Mouse (Mus musculus) c-Kit-negative CD71-positive TER-119-positive erythroid progenitor cells, embryonic 14.5 days (primary cell): ENCODE measurements around the gene Emid1.

Source experiments
- DNase-seq: peaks from one replicate; pipeline ENCODE4 v3.0.0-alpha.2; 2013; ENCODE audit warnings: low read depth, low spot score

Emid1 gene

GRCm38 (mm10) chr11:5163421-5163820 lies 11.4 kb upstream of the Emid1 start:
- DNase-seq, result no peak

DNA sequence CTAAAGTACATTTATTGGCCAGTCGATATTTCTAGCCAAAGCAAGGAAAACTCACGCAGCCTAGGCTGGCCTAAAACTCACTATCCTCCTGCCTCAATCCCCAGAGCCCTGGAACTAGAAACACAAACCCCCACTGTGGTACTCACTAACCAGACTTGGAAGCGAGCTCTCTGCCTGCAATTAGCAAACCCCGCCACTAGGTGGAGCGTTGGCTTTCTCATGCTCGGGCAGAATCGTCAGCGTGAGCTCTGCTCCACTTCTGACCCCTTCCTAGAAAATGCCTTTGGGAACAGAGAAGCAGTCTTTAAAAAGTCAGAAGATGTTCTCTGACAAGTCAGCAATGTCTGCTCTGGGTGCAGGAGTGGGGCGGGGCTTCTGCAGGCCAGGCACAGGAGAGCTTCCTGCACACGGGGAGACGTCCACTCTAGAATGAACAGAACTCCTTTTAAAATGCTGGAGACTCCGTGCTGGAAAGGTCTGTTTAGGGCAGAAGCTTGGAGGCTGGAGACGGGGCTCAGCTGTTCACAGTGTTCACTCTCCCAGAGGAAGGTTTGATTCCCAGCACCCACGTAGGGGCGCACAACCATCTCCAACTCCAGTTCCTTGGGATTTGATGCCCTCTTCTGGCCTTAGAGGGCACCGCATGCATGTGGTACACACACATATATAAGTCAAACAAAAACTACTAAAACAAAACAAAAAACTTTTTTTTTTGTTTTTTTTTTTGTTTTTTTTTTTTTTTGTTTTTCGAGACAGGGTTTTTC lies 8.8 kb upstream of the Emid1 start:
- peak; percentile 25 for DNase-seq

GRCm38 (mm10) chr11:5158056-5158455 lies 6.0 kb upstream of the Emid1 start:
- no peak for DNase-seq

GRCm38 (mm10) chr11:5154961-5155805 lies 3.1 kb upstream of the Emid1 start:
- no peak for DNase-seq

- DNase-seq, result no peak
Observed at GRCm38 (mm10) chr11:5151247-5151630, 818 bp downstream of the Emid1 start.

GRCm38 (mm10) chr11:5150416-5151246 lies 1.4 kb downstream of the Emid1 start:
- DNase-seq, result no peak

DNA sequence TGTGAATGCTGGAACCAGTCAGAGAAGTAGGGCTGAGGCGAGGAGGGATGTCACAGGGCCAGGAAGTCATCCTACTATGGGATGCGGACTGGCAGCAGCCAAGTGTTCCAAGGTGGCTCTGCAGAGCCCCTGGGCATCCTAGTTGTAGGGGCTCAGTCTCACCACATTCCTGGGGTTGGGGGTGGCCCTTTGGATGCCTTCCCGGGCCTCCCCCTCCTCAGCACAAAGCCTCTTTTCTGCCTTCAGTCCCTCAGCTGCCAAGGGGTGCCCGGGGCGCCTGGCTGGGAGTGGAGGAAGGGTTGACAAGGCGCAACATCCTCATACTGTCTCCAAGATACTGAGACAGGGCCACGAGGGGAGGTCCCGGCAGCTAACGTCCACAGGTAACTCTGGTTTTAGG lies 2.1 kb downstream of the Emid1 start:
- DNase-seq, result no peak

GRCm38 (mm10) chr11:5149249-5149648 lies 2.8 kb downstream of the Emid1 start:
- no peak for DNase-seq

DNA sequence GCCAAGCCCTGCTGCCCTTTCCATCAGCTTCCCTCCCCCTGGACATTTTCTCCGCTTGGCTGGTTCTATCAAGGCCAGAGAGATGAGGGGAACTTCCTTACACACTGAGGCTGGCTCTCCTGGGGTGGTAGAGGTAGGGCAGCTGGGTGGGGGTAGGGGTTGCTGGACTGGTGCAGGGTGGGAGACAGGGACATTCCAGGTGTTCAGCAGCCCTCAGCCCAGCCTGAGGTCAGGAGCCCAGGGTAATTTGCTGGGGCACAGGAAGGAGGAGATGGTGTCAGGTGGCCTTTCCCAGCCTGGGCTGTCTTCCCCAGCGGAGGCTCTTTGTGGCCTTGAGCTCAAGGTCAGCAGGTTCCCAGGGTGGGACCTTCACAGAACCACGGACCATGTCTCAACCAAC lies 6.5 kb downstream of the Emid1 start:
- DNase-seq, result no peak

DNA sequence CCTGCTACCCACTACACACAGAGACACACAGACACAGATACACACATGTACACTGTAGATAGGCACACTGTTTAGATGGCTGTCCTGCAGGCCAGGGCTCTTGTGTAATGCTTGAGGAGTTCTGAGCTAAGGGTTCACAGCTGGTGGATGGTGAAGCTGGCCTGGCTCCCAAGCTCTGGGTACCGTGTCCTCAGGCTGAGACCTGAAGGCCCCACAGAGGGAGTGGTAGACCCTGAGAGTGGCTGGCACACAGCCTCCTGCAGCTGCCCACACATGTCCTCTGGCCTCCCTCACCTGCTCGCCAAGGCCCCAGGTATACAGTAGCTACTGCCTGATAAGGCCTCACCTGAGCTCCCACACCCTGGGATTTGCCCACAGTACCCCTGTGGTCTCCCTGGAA lies 10.1 kb downstream of the Emid1 start:
- DNase-seq, result no peak

DNA sequence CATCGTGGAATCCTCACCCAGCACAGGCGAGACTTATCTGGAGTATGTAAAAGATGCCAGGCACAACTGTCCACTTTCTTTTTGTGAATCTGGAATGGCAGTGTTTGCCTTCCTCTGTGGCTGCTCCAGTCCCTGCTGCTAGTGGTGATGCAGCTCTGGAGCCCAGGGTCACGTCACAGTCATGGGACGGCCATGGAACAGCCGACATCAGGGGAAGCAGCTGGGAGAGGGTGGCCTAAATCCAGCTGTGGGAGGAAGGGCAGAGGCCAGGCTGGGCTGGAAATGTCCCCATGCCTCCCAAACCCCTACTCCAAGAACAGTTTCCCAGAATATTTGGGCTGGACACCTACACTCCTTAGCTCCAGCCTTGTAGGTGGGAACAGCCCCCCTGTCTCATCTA lies 10.8 kb downstream of the Emid1 start:
- no peak for DNase-seq

DNA sequence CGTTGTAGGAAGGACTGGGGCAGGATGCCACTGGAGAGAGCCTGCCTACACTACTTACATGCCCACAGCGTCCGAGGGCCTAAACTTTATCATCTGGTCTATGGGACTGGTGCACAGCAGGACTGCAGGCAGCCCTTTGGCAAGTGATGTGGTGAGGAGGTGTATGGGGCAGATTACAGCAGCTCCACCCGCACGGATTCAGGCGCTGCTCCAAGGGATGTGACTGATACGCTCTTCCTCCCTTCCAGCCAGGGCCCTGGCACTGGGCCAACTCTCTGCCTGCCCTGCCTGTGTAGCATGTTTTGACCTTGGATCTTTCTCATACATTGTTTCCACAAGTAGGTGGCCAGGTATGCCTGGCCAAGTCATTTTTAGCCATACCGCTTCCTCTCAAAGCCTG lies 11.4 kb downstream of the Emid1 start:
- no peak for DNase-seq

DNA sequence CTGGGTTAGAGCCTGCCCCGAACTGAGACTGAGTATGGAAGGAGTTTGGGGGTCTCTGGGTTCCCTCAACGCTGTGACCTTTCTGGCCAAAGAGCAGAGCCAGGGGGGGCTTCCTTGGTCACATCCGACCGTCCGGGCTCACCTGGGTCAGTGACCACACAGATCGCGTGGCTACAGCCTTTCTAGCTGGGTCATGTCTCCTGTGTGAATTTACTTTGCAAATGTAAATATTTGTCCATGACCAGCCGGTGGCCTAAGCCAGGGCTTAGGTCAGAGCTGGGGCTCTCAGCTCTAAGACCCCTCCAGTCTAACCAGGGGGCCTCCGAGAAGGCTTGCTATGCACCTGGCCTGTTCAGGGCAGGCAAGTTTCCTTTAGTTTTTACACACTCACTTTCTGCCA lies 12.7 kb downstream of the Emid1 start:
- no peak for DNase-seq

GRCm38 (mm10) chr11:5138642-5139041 lies 13.4 kb downstream of the Emid1 start:
- no peak for DNase-seq

GRCm38 (mm10) chr11:5135914-5136313 lies 16.1 kb downstream of the Emid1 start:
- no peak for DNase-seq

GRCm38 (mm10) chr11:5132751-5133150 lies 19.3 kb downstream of the Emid1 start:
- no peak for DNase-seq

DNA sequence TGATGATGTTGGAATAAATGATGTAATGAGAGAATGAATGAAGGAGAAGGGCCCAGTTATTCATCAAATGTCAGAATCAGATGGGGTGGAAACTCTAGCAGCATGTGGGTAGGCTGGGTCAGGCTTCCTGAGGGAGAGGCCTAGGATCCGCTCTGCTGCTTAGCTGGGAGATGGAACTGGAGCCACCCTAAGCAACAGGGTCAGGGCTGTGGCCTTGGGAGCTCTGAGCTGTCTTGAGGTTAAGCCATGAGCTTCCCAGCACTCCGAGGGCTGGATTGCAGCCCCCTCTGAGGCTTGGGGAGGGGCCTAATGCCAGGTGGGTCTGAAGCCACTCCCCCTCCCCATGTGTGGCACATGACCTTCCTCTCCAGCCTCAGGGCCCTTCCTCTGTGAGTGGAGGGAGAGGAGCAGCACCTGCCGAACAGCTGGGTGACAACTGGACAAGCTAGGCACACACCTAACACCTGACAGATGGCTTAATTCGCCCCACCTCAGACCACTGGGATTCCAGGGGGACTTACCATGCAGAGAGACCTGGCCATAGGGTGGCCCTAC lies 21.9 kb downstream of the Emid1 start:
- no peak for DNase-seq

GRCm38 (mm10) chr11:5129035-5129480 lies 23.0 kb downstream of the Emid1 start:
- DNase-seq, result no peak

DNA sequence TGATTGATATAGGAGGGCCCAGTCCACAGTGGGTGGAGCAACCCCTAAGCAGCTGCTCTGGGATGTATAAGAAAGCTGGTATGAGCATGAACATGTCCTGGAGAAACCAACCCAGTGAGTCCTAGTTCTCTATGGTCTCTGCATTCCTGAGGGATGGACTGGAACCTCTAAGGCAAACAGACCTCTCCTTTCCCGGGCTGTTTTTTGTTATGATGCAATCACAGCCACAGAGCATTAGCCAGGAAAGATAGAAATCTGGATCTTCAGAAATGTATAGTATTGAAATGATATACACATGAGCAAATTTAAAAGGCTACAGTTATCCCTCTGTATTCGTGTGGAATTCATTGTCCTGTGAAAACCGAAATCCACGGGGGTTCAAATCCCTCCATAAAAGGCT lies 26.3 kb downstream of the Emid1 start:
- DNase-seq, result no peak

- peak; percentile 69 for DNase-seq
Observed at GRCm38 (mm10) chr11:5114931-5115581, 37.0 kb downstream of the Emid1 start.

DNA sequence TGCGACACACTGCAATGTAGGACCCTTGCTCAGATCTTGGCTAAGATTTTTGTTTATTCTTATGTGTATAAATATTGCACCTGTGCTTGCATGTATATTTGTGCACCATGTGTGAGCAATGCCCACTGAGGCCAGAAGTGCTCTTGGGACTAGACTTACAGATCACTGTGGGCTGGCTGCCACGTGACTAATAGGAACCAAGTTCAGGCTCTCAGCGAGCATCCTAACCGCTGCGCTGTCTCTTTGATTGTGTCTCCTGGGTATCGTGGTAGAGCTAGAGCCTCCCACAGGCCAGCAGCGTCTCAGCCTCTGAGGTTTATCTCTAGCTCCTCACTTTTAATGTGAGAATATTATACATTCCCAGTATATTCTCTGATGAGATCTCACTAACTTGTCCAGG lies 38.4 kb downstream of the Emid1 start:
- no peak for DNase-seq
